Mouse (Mus musculus) forebrain, embryonic 14.5 days (tissue): ENCODE measurements around the gene Zfp688. TPM values are rescaled to one million over a fixed set of nuclear protein-coding genes. Genes with fewer than 3 reads are reported as not detected.
"Not testable (repeated sequence)": the region's sequence is repeated elsewhere in the genome, so short reads cannot be mapped to it uniquely, and the experiment has no call there.

Experiments
- ATAC-seq: fragments of 200-750 bp; cut with Nextera tagmentation; 2 replicates; pipeline ENCODE4 v1.8.0; 2017; ENCODE audit warnings: mild to moderate bottlenecking, moderate library complexity
- DNase-seq: peaks from one replicate; pipeline ENCODE4 v3.0.0-alpha.2; 2015; ENCODE audit warnings: low spot score
- H3K27ac ChIP-seq: fragments of 300-500 bp; sonication (generic); 2 replicates; pipeline ENCODE4 v1.5.1; 2014; ENCODE audit warnings: low read depth, mild to moderate bottlenecking, control low read depth, low read length, moderate library complexity
- H3K27me3 ChIP-seq: fragments of 300-500 bp; sonication (generic); replicated peaks from 2 replicates; pipeline ENCODE4 v1.6.1; 2014; ENCODE audit warnings: low read length, control low read depth, mixed read lengths; ENCODE audit not compliant: control insufficient read depth, insufficient read depth
- H3K36me3 ChIP-seq: fragments of 300-500 bp; sonication (generic); 2 replicates; pipeline ENCODE4 v1.6.1; 2014; ENCODE audit warnings: low read length, control low read depth; ENCODE audit not compliant: control insufficient read depth, insufficient read depth
- H3K4me1 ChIP-seq: fragments of 300-500 bp; sonication (generic); 2 replicates; pipeline ENCODE4 v1.6.1; 2014; ENCODE audit warnings: antibody characterized with exemption, low read length, control low read depth; ENCODE audit not compliant: control insufficient read depth, insufficient read depth
- H3K4me2 ChIP-seq: fragments of 300-500 bp; sonication (generic); 2 replicates; pipeline ENCODE4 v1.6.1; 2014; ENCODE audit warnings: mild to moderate bottlenecking, control low read depth, low read length
- H3K4me3 ChIP-seq: fragments of 300-500 bp; sonication (generic); 2 replicates; pipeline ENCODE4 v1.5.1; 2014; ENCODE audit warnings: low read depth, low read length, control low read depth
- H3K9ac ChIP-seq: fragments of 300-500 bp; sonication (generic); 2 replicates; pipeline ENCODE4 v1.6.1; 2014; ENCODE audit warnings: mild to moderate bottlenecking, low read length, control low read depth, moderate library complexity
- H3K9me3 ChIP-seq: fragments of 300-500 bp; sonication (generic); replicated peaks from 2 replicates; pipeline ENCODE4 v1.6.1; 2016; ENCODE audit warnings: low read length, control low read depth, mixed read lengths; ENCODE audit not compliant: control insufficient read depth
- WGBS: fragments of 180-500 bp; shearing (Covaris S2); extraction: QIAGEN DNeasy Blood & Tissue Kit; methylation state at CpG from one replicate; pipeline ENCODE4 v1.1.7; 2014; 5-methylcytosine and 5-hydroxymethylcytosine counted together
- polyA plus RNA-seq: library from polyadenylated mRNA; unstranded; fragments of >200 nt; fragmentation: Nextera tagmentation; extraction: Ambion mirVana; gene quantifications from 2 replicates; pipeline ENCODE4 v1.2.1, GENCODE M21; 2014

Gene Zfp688
- polyA plus RNA-seq, 1 experiment from 2014 or later: 36.1 TPM

- ATAC-seq (no peak), DNase-seq (no peak)
- Histone ChIP-seq H3K4me1 (no peaks in the 10 kb centered on the region), H3K36me3 (0 out of 2 replicates have a peak, but pooled peaks cover 6% of the 10 kb centered on the region), H3K9ac (no peak overlapping the region), H3K27me3 (no peaks in the 10 kb centered on the region), H3K9me3 (no peaks in the 10 kb centered on the region), H3K4me2 (no peak overlapping the region), H3K27ac (no peak overlapping the region), H3K4me3 (no peak overlapping the region)
- 83% methylated on average over 6 of the region's 6 CpGs for WGBS
Observed at GRCm38 (mm10) chr7:127378310-127378921, 43.5 kb downstream of the Zfp688 start.

GRCm38 (mm10) chr7:127375271-127376245 is 46.3 kb downstream of the Zfp688 start, which contains the start of gene Zfp747:
Gene Zfp747, minus strand, starts transcription at chr7:127376050.
- peak within 1 kb of the TSS; percentile 52 for H3K27ac ChIP-seq
- not testable (repeated sequence) for H3K4me1 ChIP-seq, H3K9me3 ChIP-seq, H3K27me3 ChIP-seq, H3K36me3 ChIP-seq
- peak within 1 kb of the TSS; percentile 70 for H3K4me2 ChIP-seq
- 3% methylated on average over 49 of the region's 49 CpGs for WGBS
- H3K4me3 ChIP-seq: peak within 1 kb of the TSS; percentile 65
- DNase-seq (peak; percentile 97), ATAC-seq (peak; percentile 97)
- peak within 1 kb of the TSS; percentile 77 for H3K9ac ChIP-seq

GRCm38 (mm10) chr7:127371870-127372269 is 50.0 kb downstream of the Zfp688 start:
- WGBS: 76% methylated on average over 3 of the region's 3 CpGs
- not testable (repeated sequence) for H3K4me3 ChIP-seq, H3K4me1 ChIP-seq, H3K9ac ChIP-seq, H3K9me3 ChIP-seq, H3K27ac ChIP-seq, H3K36me3 ChIP-seq, H3K4me2 ChIP-seq, H3K27me3 ChIP-seq, ATAC-seq, DNase-seq

- Histone ChIP-seq H3K4me3 (no peak overlapping the region), H3K4me2 (no peak overlapping the region), H3K9ac (no peak overlapping the region), H3K27ac (no peak overlapping the region), H3K9me3 (no peaks in the 10 kb centered on the region), H3K36me3 (0 out of 2 replicates have a peak, but pooled peaks cover 6% of the 10 kb centered on the region), H3K4me1 (no peaks in the 10 kb centered on the region), H3K27me3 (no peaks in the 10 kb centered on the region)
- 81% methylated on average over 2 of the region's 2 CpGs for WGBS
- DNase-seq: no peak
- no peak for ATAC-seq
Observed at GRCm38 (mm10) chr7:127371213-127371612, 50.7 kb downstream of the Zfp688 start.

Other genes starting within 250 kb of the Zfp688 start
- 73.6 and 78.6 TPM in 2 replicates for gene Cd2bp2, start 226.0 kb downstream of the Zfp688 start, polyA plus RNA-seq
- 13.6 and 13.7 TPM in 2 replicates for gene Tbc1d10b, start 213.6 kb downstream of the Zfp688 start, polyA plus RNA-seq
- 4.6 and 5.3 TPM in 2 replicates for gene Mylpf, start 213.2 kb downstream of the Zfp688 start, polyA plus RNA-seq
- gene Zfp553, start 189.0 kb downstream of the Zfp688 start, polyA plus RNA-seq: 29.4 and 36.7 TPM in 2 replicates
- gene Sept1, start 188.9 kb downstream of the Zfp688 start, polyA plus RNA-seq: 11.3 and 15.1 TPM in 2 replicates
- gene Zfp771, start 177.8 kb downstream of the Zfp688 start, polyA plus RNA-seq: 53.2 and 57.4 TPM in 2 replicates
- gene Dctpp1, start 161.4 kb downstream of the Zfp688 start, polyA plus RNA-seq: 169 and 219 TPM in 2 replicates
- gene Sephs2, start 148.0 kb downstream of the Zfp688 start, polyA plus RNA-seq: 59.4 and 62.5 TPM in 2 replicates
- 0.17 and 0.23 TPM in 2 replicates for gene Itgal, start 125.8 kb downstream of the Zfp688 start, polyA plus RNA-seq
- 3.5 and 3.6 TPM in 2 replicates for gene Zfp768, start 76.5 kb downstream of the Zfp688 start, polyA plus RNA-seq
- 4.0 and 7.0 TPM in 2 replicates for gene Zfp747, start 46.0 kb downstream of the Zfp688 start, polyA plus RNA-seq
- 5.5 and 6.6 TPM in 2 replicates for gene 9130019O22Rik, start 34.9 kb downstream of the Zfp688 start, polyA plus RNA-seq
- gene E430018J23Rik, start 28.4 kb downstream of the Zfp688 start, polyA plus RNA-seq: 7.4 and 7.5 TPM in 2 replicates
- gene Zfp764, start 15.2 kb downstream of the Zfp688 start, polyA plus RNA-seq: 4.4 and 4.5 TPM in 2 replicates
- 12.7 TPM in 2 replicates for gene Zfp689, start 27.1 kb upstream of the Zfp688 start, polyA plus RNA-seq
- 44.7 and 48.5 TPM in 2 replicates for gene Prr14, start 37.5 kb upstream of the Zfp688 start, polyA plus RNA-seq
- 8.9 and 10.2 TPM in 2 replicates for gene Fbrs, start 57.1 kb upstream of the Zfp688 start, polyA plus RNA-seq
- gene Srcap, start 89.9 kb upstream of the Zfp688 start, polyA plus RNA-seq: 25.3 and 43.6 TPM in 2 replicates
- 12.6 and 16.6 TPM in 2 replicates for gene Gm42715, start 97.5 kb upstream of the Zfp688 start, polyA plus RNA-seq
- gene Tmem265, start 139.3 kb upstream of the Zfp688 start, polyA plus RNA-seq: 4.1 and 4.7 TPM in 2 replicates
- gene Phkg2, start 151.3 kb upstream of the Zfp688 start, polyA plus RNA-seq: 59.5 and 62.2 TPM in 2 replicates
- 12.5 and 12.8 TPM in 2 replicates for gene Ccdc189, start 166.5 kb upstream of the Zfp688 start, polyA plus RNA-seq
- 26.2 and 39.6 TPM in 2 replicates for gene Rnf40, start 166.7 kb upstream of the Zfp688 start, polyA plus RNA-seq
- 20.8 and 24.2 TPM in 2 replicates for gene Zfp629, start 193.7 kb upstream of the Zfp688 start, polyA plus RNA-seq